Mouse (Mus musculus) left cerebral cortex, postnatal 14 days (tissue): ENCODE results near the gene Atxn7l1. TPM values are rescaled to one million over a fixed set of nuclear protein-coding genes. Genes with fewer than 3 reads are reported as not detected.

Experiments used
- DNase-seq, 2 experiments: peaks; one replicate each; pipeline ENCODE4 v3.0.0; 2021 to 2022; ENCODE audit warnings: low spot score in 2 of 2, mixed read lengths in 1 of 2
- intact Hi-C: fragments of 180-260 bp; cut with DNase I; formaldehyde crosslinking; loops from one replicate; pipeline ENCODE4 v1.15.1; 2025
- total RNA-seq, 2 experiments: library from RNA; stranded (reverse); gene quantifications; 2 replicates each; pipeline ENCODE4 v1.2.3; 2021

The Atxn7l1 gene
- total RNA-seq, 2 experiments from 2014 or later, result 56.9 to 65.3 TPM

- DNase-seq, result no peak
- intact Hi-C loops, result no loop called here
Observed at GRCm38 (mm10) chr12:33288746-33289145, 141.3 kb downstream of the Atxn7l1 start.

GRCm38 (mm10) chr12:33302070-33302469 lies 154.6 kb downstream of the Atxn7l1 start:
- intact Hi-C loops, result no loop called here
- DNase-seq, result peak; percentile 36 to 50

GRCm38 (mm10) chr12:33302523-33303383 lies 155.3 kb downstream of the Atxn7l1 start:
- intact Hi-C loops, result no loop called here
- DNase-seq, result peak; percentile 20 to 28

- DNase-seq, result no peak
- intact Hi-C loops, result no loop called here
Observed at GRCm38 (mm10) chr12:33303384-33303770, 155.9 kb downstream of the Atxn7l1 start.

GRCm38 (mm10) chr12:33305106-33305505 lies 157.6 kb downstream of the Atxn7l1 start:
- intact Hi-C loops, result no loop called here

GRCm38 (mm10) chr12:33306476-33306875 lies 159.0 kb downstream of the Atxn7l1 start:
- intact Hi-C loops, result no loop called here
- no peak for DNase-seq

More at GRCm38 (mm10) chr12:33305106-33305505, 157.6 kb downstream of the Atxn7l1 start:
- DNase-seq, result no peak

- DNase-seq, result no peak
- intact Hi-C loops, result no loop called here
Observed at GRCm38 (mm10) chr12:33308668-33309067, 161.2 kb downstream of the Atxn7l1 start.

- DNase-seq, result peak; percentile 51 to 63
- intact Hi-C loops, result no loop called here
Observed at GRCm38 (mm10) chr12:33313828-33314671, 166.6 kb downstream of the Atxn7l1 start.

- intact Hi-C loops, result no loop called here
- no peak for DNase-seq
Observed at GRCm38 (mm10) chr12:33314924-33315643, 167.6 kb downstream of the Atxn7l1 start.

- intact Hi-C loops, result no loop called here
- DNase-seq, result no peak
Observed at GRCm38 (mm10) chr12:33315804-33316203, 168.3 kb downstream of the Atxn7l1 start.

- intact Hi-C loops, result no loop called here
- no peak for DNase-seq
Observed at GRCm38 (mm10) chr12:33317792-33318530, 170.5 kb downstream of the Atxn7l1 start.

- intact Hi-C loops, result no loop called here
Observed at GRCm38 (mm10) chr12:33322547-33322946, 175.1 kb downstream of the Atxn7l1 start.

GRCm38 (mm10) chr12:33323821-33324220 lies 176.3 kb downstream of the Atxn7l1 start:
- intact Hi-C loops, result no loop called here
- no peak for DNase-seq

More at GRCm38 (mm10) chr12:33322547-33322946, 175.1 kb downstream of the Atxn7l1 start:
- no peak for DNase-seq

GRCm38 (mm10) chr12:33325424-33325823 lies 177.9 kb downstream of the Atxn7l1 start:
- DNase-seq, result no peak
- intact Hi-C loops, result no loop called here

GRCm38 (mm10) chr12:33332046-33332445 lies 184.6 kb downstream of the Atxn7l1 start:
- intact Hi-C loops, result loop anchor here (5.0 to 10.0 kb wide), 2 partner anchors 185 to 417 kb away; partner anchors contain the start of gene Atxn7l1
- no peak for DNase-seq

GRCm38 (mm10) chr12:33332796-33333195 lies 185.3 kb downstream of the Atxn7l1 start:
- intact Hi-C loops, result loop anchor here (5.0 to 10.0 kb wide), 2 partner anchors 185 to 418 kb away; partner anchors contain the start of gene Atxn7l1
- DNase-seq, result no peak

GRCm38 (mm10) chr12:33333914-33334313 lies 186.4 kb downstream of the Atxn7l1 start:
- intact Hi-C loops, result loop anchor here (2.0 to 10.0 kb wide), 4 partner anchors 53 to 419 kb away; partner anchors contain the start of gene Atxn7l1

GRCm38 (mm10) chr12:33334511-33334910 lies 187.0 kb downstream of the Atxn7l1 start:
- DNase-seq, result no peak

More at GRCm38 (mm10) chr12:33333914-33334313, 186.4 kb downstream of the Atxn7l1 start:
- peak; percentile 91 to 92 for DNase-seq

More at GRCm38 (mm10) chr12:33334511-33334910, 187.0 kb downstream of the Atxn7l1 start:
- intact Hi-C loops, result loop anchor here (2.0 to 10.0 kb wide), 4 partner anchors 54 to 420 kb away; partner anchors contain the start of gene Atxn7l1
